Mouse (Mus musculus): ENCODE results near the gene Tmem151a. TPM values are rescaled to one million over a fixed set of nuclear protein-coding genes. Genes with fewer than 3 reads are reported as not detected.

Tmem151a gene
- polyA plus RNA-seq, 1 experiment from 2014 or later, result 23.7 TPM

- no peak overlapping the region for H3K27ac ChIP-seq (ENCODE audit: low read depth, low read length)
- peaks cover 11% of the 10 kb centered on the region for H3K4me1 ChIP-seq (ENCODE audit: control insufficient read depth, insufficient read depth, low read length)
- no peak overlapping the region for H3K4me3 ChIP-seq (ENCODE audit: low read depth, low read length)
- no peaks in the 10 kb centered on the region for H3K9me3 ChIP-seq (ENCODE audit: control insufficient read depth, low read length)
- peaks cover 39% of the 10 kb centered on the region for H3K36me3 ChIP-seq (ENCODE audit: control insufficient read depth, insufficient read depth, low read length)
- 74% methylated on average over 7 of the region's 7 CpGs for WGBS
- H3K4me2 ChIP-seq (ENCODE audit: low read depth, low read length), result no peak overlapping the region
- H3K27me3 ChIP-seq (ENCODE audit: control insufficient read depth, insufficient read depth, low read length), result no peaks in the 10 kb centered on the region
- ATAC-seq (ENCODE audit: low read depth), result no peak
- no peak overlapping the region for H3K9ac ChIP-seq (replicated peaks; ENCODE audit: low read depth, low read length)
These were observed 28.5 kb upstream of the Tmem151a start for GRCm38 (mm10) chr19:5113783-5114182.

DNA sequence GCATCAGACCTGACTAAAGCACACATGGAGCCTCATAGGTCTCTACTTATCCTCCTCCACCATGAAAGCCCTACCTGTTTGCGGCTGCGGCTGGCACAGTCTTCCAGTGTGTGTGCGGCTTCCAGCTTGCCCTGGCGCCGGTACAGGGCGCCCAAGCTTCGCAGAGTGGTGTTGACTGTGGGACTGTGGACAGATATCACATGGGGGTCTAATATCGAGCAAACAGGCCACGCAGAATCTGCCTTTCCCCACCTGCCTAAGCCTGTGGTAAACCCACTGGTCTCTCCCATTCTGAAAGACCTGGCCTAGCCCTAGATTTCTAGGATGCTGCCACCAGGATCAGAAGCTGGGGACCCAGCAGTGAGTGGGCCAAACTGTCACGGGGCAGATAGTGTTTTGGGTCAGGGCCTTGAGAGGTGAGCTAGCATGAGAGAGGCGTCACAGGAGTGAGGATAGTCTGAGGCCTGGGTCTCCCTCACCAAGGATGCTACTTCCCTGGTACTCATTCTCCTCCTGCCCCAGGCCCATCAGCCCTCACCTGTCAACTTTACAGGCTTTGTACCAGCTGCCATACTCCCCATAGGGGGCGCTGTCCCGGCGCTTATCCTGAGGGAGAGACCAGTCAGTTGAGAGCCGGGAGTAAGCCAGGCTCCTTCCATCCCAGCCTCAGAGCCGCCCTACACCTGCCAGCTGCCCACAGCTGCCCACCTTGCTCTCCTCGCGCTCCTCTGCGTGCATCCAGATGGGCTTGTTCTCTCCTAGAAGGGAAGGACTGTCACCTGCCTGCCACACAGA, 24.5 kb upstream of the Tmem151a start:
- Histone ChIP-seq H3K4me3 (ENCODE audit: low read depth, low read length) (no peak overlapping the region), H3K4me1 (ENCODE audit: control insufficient read depth, insufficient read depth, low read length) (peaks cover 9% of the 10 kb centered on the region), H3K9me3 (ENCODE audit: control insufficient read depth, low read length) (no peaks in the 10 kb centered on the region), H3K4me2 (ENCODE audit: low read depth, low read length) (no peak overlapping the region), H3K27ac (ENCODE audit: low read depth, low read length) (no peak overlapping the region), H3K9ac (replicated peaks; ENCODE audit: low read depth, low read length) (no peak overlapping the region), H3K27me3 (ENCODE audit: control insufficient read depth, insufficient read depth, low read length) (no peaks in the 10 kb centered on the region), H3K36me3 (ENCODE audit: control insufficient read depth, insufficient read depth, low read length) (peaks cover 52% of the 10 kb centered on the region)
- ATAC-seq (ENCODE audit: low read depth), result no peak
- WGBS, result 75% methylated on average over 19 of the region's 19 CpGs

DNA sequence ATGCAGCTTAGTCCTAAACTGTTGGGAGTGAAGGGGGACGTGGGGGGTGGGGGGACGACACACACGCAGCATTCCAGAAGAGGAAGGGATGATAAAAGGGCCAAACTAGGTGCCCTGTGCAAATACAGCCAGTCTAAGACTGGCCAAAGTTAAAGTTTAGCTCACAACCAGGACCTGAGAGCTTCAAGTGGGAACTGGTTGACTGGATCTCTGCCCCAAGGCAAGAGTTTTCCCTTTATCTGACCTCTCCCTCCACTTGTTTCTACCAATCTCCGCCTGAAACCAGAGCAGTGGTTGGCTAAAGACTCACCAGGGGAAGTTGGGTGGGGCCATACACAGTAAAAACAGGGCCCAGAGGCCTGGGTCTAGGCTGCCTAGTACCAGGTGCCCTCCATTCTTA, 23.4 kb upstream of the Tmem151a start:
- no peaks in the 10 kb centered on the region for H3K27me3 ChIP-seq (ENCODE audit: control insufficient read depth, insufficient read depth, low read length)
- no peak overlapping the region for H3K27ac ChIP-seq (ENCODE audit: low read depth, low read length)
- no peaks in the 10 kb centered on the region for H3K9me3 ChIP-seq (ENCODE audit: control insufficient read depth, low read length)
- no peak overlapping the region for H3K4me3 ChIP-seq (ENCODE audit: low read depth, low read length)
- H3K4me1 ChIP-seq (ENCODE audit: control insufficient read depth, insufficient read depth, low read length), result peaks cover 9% of the 10 kb centered on the region
- H3K36me3 ChIP-seq (ENCODE audit: control insufficient read depth, insufficient read depth, low read length), result peaks cover 53% of the 10 kb centered on the region
- 74% methylated on average over 4 of the region's 4 CpGs for WGBS
- ATAC-seq (ENCODE audit: low read depth), result no peak
- H3K4me2 ChIP-seq (ENCODE audit: low read depth, low read length), result no peak overlapping the region
- H3K9ac ChIP-seq (replicated peaks; ENCODE audit: low read depth, low read length), result no peak overlapping the region

DNA sequence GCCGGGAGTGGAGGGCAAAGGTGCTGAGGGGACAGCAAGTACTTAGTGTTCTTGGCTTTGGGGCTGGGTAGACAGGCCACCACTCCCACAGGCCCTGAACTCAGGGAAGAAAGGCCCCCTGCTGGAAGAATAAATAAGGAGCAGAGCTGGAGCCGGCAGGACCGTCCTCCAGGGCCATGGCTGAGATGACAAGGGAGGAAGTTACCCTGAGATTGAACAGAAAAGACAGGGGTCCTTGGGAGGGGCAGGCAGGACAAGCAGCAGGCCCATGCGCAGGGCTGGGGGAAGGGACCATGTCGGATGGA, 22.9 kb upstream of the Tmem151a start:
- H3K4me2 ChIP-seq (ENCODE audit: low read depth, low read length), result no peak overlapping the region
- peaks cover 9% of the 10 kb centered on the region for H3K4me1 ChIP-seq (ENCODE audit: control insufficient read depth, insufficient read depth, low read length)
- peaks cover 53% of the 10 kb centered on the region for H3K36me3 ChIP-seq (ENCODE audit: control insufficient read depth, insufficient read depth, low read length)
- no peak overlapping the region for H3K9ac ChIP-seq (replicated peaks; ENCODE audit: low read depth, low read length)
- H3K27me3 ChIP-seq (ENCODE audit: control insufficient read depth, insufficient read depth, low read length), result no peaks in the 10 kb centered on the region
- H3K4me3 ChIP-seq (ENCODE audit: low read depth, low read length), result no peak overlapping the region
- H3K27ac ChIP-seq (ENCODE audit: low read depth, low read length), result no peak overlapping the region
- no peak for ATAC-seq (ENCODE audit: low read depth)
- no peaks in the 10 kb centered on the region for H3K9me3 ChIP-seq (ENCODE audit: control insufficient read depth, low read length)
- WGBS, result 30% methylated on average over 5 of the region's 5 CpGs

GRCm38 (mm10) chr19:5107556-5108270, 22.4 kb upstream of the Tmem151a start:
- no peak for ATAC-seq (ENCODE audit: low read depth)
- H3K27ac ChIP-seq (ENCODE audit: low read depth, low read length), result no peak overlapping the region
- WGBS, result 75% methylated on average over 18 of the region's 18 CpGs

GRCm38 (mm10) chr19:5106731-5107191, 21.4 kb upstream of the Tmem151a start, which contains the start of gene Rab1b:
Gene Rab1b, minus strand, starts transcription at chr19:5107072.
- H3K27me3 ChIP-seq (ENCODE audit: control insufficient read depth, insufficient read depth, low read length), result no peaks in the 10 kb centered on the region
- peak within 1 kb of the TSS; percentile 78 for H3K9ac ChIP-seq (replicated peaks; ENCODE audit: low read depth, low read length)
- peak; percentile 95 for ATAC-seq (ENCODE audit: low read depth)
- H3K4me3 ChIP-seq (ENCODE audit: low read depth, low read length), result peak within 1 kb of the TSS; percentile 52
- 0% methylated on average over 46 of the region's 46 CpGs for WGBS
- peaks cover 9% of the 10 kb centered on the region for H3K4me1 ChIP-seq (ENCODE audit: control insufficient read depth, insufficient read depth, low read length)
- peak within 1 kb of the TSS; percentile 96 for H3K27ac ChIP-seq (ENCODE audit: low read depth, low read length)
- H3K4me2 ChIP-seq (ENCODE audit: low read depth, low read length), result peak within 1 kb of the TSS; percentile 70
- H3K36me3 ChIP-seq (ENCODE audit: control insufficient read depth, insufficient read depth, low read length), result peaks cover 60% of the 10 kb centered on the region
- H3K9me3 ChIP-seq (ENCODE audit: control insufficient read depth, low read length), result no peaks in the 10 kb centered on the region

More at GRCm38 (mm10) chr19:5107556-5108270, 22.4 kb upstream of the Tmem151a start:
- Histone ChIP-seq H3K9me3 (ENCODE audit: control insufficient read depth, low read length) (no peaks in the 10 kb centered on the region), H3K27me3 (ENCODE audit: control insufficient read depth, insufficient read depth, low read length) (no peaks in the 10 kb centered on the region), H3K9ac (replicated peaks; ENCODE audit: low read depth, low read length) (no peak overlapping the region), H3K4me2 (ENCODE audit: low read depth, low read length) (no peak overlapping the region), H3K4me3 (ENCODE audit: low read depth, low read length) (peak overlapping the region; percentile 52; the same call in 1 of the 2 replicates), H3K4me1 (ENCODE audit: control insufficient read depth, insufficient read depth, low read length) (peaks cover 9% of the 10 kb centered on the region), H3K36me3 (ENCODE audit: control insufficient read depth, insufficient read depth, low read length) (peaks cover 57% of the 10 kb centered on the region)

DNA sequence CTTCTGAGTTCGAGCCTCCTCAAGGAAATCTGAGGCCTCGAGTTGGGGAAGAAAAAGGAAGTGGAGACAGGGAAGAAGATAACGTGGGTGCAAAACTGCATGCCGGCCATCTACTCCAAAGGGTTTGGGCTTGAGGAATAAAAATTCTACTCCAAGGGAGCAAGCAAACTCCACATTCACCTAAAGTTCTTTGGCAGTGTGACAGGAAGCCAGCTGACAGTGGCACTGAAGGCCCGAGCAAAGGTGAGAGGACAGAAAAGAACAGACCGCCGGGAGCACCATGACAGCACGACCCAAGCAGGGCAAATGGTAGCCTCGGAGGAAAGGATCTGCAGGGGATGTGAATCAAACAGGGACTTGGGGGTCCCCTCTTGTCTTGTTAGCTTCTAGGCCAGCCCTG, 20.7 kb upstream of the Tmem151a start:
- peak overlapping the region; percentile 52 for H3K4me3 ChIP-seq (ENCODE audit: low read depth, low read length)
- H3K4me2 ChIP-seq (ENCODE audit: low read depth, low read length), result peak overlapping the region; percentile 70
- peak overlapping the region; percentile 78 for H3K9ac ChIP-seq (replicated peaks; ENCODE audit: low read depth, low read length)
- ATAC-seq (ENCODE audit: low read depth), result no peak; the same call in 1 of the 2 replicates
- peaks cover 9% of the 10 kb centered on the region for H3K4me1 ChIP-seq (ENCODE audit: control insufficient read depth, insufficient read depth, low read length)
- H3K9me3 ChIP-seq (ENCODE audit: control insufficient read depth, low read length), result no peaks in the 10 kb centered on the region
- H3K27ac ChIP-seq (ENCODE audit: low read depth, low read length), result peak overlapping the region; percentile 96
- peaks cover 58% of the 10 kb centered on the region for H3K36me3 ChIP-seq (ENCODE audit: control insufficient read depth, insufficient read depth, low read length)
- WGBS, result 28% methylated on average over 9 of the region's 9 CpGs
- no peaks in the 10 kb centered on the region for H3K27me3 ChIP-seq (ENCODE audit: control insufficient read depth, insufficient read depth, low read length)

- Histone ChIP-seq H3K9me3 (ENCODE audit: control insufficient read depth, low read length) (no peaks in the 10 kb centered on the region), H3K4me2 (ENCODE audit: low read depth, low read length) (peak within 1 kb of the TSS; percentile 59), H3K36me3 (ENCODE audit: control insufficient read depth, insufficient read depth, low read length) (peaks cover 37% of the 10 kb centered on the region), H3K27me3 (ENCODE audit: control insufficient read depth, insufficient read depth, low read length) (no peaks in the 10 kb centered on the region), H3K4me1 (ENCODE audit: control insufficient read depth, insufficient read depth, low read length) (peaks cover 41% of the 10 kb centered on the region), H3K4me3 (ENCODE audit: low read depth, low read length) (peak within 1 kb of the TSS; percentile 87), H3K27ac (ENCODE audit: low read depth, low read length) (peak within 1 kb of the TSS; percentile 92), H3K9ac (replicated peaks; ENCODE audit: low read depth, low read length) (peak within 1 kb of the TSS; percentile 98)
- ATAC-seq (ENCODE audit: low read depth), result peak; percentile 75
- WGBS, result 2% methylated on average over 39 of the region's 48 CpGs
These were observed 13.2 kb upstream of the Tmem151a start, which contains the start of gene Cnih2 for GRCm38 (mm10) chr19:5098363-5099143. Gene Cnih2, minus strand, starts transcription at chr19:5098521.

All from neural tube, embryonic 14.5 days (tissue).